12 mouse cellular contexts compared by ENCODE assay signal in genomic region chr8:86280093-86280721, GRCm38 (mm10).
DNase-seq lines count a peak whose midpoint lies in the region; ATAC-seq and TF ChIP-seq lines count a peak whose summit lies in the region.
"Had no signal": no experiment of that assay in that cellular context is flagged by ENCODE, and none has a peak within 500 bp of the region (broad histone marks: within the 10 kb centered on the region; RNA-seq: fewer than 3 reads in every experiment).

No protein-coding gene starts in this region.

- no peak for TF ChIP-seq CTCF in lung, postnatal 0 days (IDR thresholded peaks at IDR 0.05)

- H3K36me3 ChIP-seq in lung, postnatal 0 days (ENCODE audit: insufficient read depth, low read length), result no peaks in the 10 kb centered on the region
- H3K36me3 ChIP-seq: limb, embryonic 10.5 days had no signal

- ATAC-seq in lung, postnatal 0 days, result peak; percentile 57

- H3K9me3 ChIP-seq in lung, postnatal 0 days (ENCODE audit: low read length), result no peaks in the 10 kb centered on the region
- H3K9me3 ChIP-seq: limb, embryonic 10.5 days had no signal

- H3K4me3 ChIP-seq in lung, postnatal 0 days (ENCODE audit: low read depth, low read length), result no peak overlapping the region
- H3K4me3 ChIP-seq: limb, embryonic 10.5 days had no signal

- H3K9ac ChIP-seq in lung, postnatal 0 days (replicated peaks; ENCODE audit: low read depth), result no peak overlapping the region
- H3K9ac ChIP-seq: lung, embryonic 14.5 days had no signal

- TF ChIP-seq EP300 in lung, postnatal 0 days (IDR thresholded peaks at IDR 0.05), result no peak

- WGBS in lung, postnatal 0 days, result 57% methylated on average over 18 of the region's 18 CpGs

- intact Hi-C loops in heart, postnatal 36 days (cut with DNase I), result no loop called here

- peak; percentile 38 for DNase-seq in layer of hippocampus, adult 11-12 months (ENCODE audit: low spot score)
- DNase-seq in layer of hippocampus, adult 9-10 months (ENCODE audit: low spot score), result no peak
- DNase-seq in frontal cortex, postnatal 25 days (ENCODE audit: low spot score in 2 of 2), result peak; percentile 19 to 28
- peak; percentile 43 for DNase-seq in lung, postnatal 0 days (ENCODE audit: low spot score)
- peak; percentile 60 for DNase-seq in right cerebral cortex, postnatal 4 days
- DNase-seq in kidney, postnatal 4 days, result no peak
- no peak for DNase-seq in kidney, adult 8-10 months
- DNase-seq in heart, postnatal 36 days, result no peak
- DNase-seq: gastrocnemius, postnatal 25 days; kidney, adult 11 months; lung, embryonic 14.5 days had no signal

- no peak overlapping the region for H3K27ac ChIP-seq in lung, postnatal 0 days (ENCODE audit: low read length)
- H3K27ac ChIP-seq: limb, embryonic 10.5 days had no signal

- H3K27me3 ChIP-seq in lung, postnatal 0 days (replicated peaks; ENCODE audit: insufficient read depth, low read length), result no peaks in the 10 kb centered on the region

- H3K4me1 ChIP-seq in lung, postnatal 0 days (ENCODE audit: insufficient read depth, low read depth, low read length), result no peaks in the 10 kb centered on the region
- H3K4me1 ChIP-seq: limb, embryonic 10.5 days had no signal

- H3K4me2 ChIP-seq in lung, postnatal 0 days (replicated peaks; ENCODE audit: low read depth, low read length), result no peak overlapping the region
- H3K4me2 ChIP-seq: lung, embryonic 14.5 days had no signal

Comparison
In these comparisons a context has a peak if more than half of its experiments do, and no peak if none do; other contexts are left out.
1. DNase-seq: peak in layer of hippocampus, adult 11-12 months (single experiment), frontal cortex, postnatal 25 days (2 of 2), lung, postnatal 0 days (single experiment) and right cerebral cortex, postnatal 4 days (single experiment); none in layer of hippocampus, adult 9-10 months (single experiment), kidney, postnatal 4 days (0 of 2), kidney, adult 8-10 months (0 of 2) and heart, postnatal 36 days (0 of 2).